Mouse (Mus musculus): ENCODE measurements around the gene Fchsd2.

Gene Fchsd2

GRCm38 (mm10) chr7:101210826-101211225, 118.2 kb downstream of the Fchsd2 start:
- no peak for DNase-seq (ENCODE audit: low spot score)

- DNase-seq (ENCODE audit: low spot score): no peak
These were observed 121.0 kb downstream of the Fchsd2 start for GRCm38 (mm10) chr7:101213515-101214263.

- no peak for DNase-seq (ENCODE audit: low spot score)
These were observed 124.1 kb downstream of the Fchsd2 start for GRCm38 (mm10) chr7:101216724-101217123.

GRCm38 (mm10) chr7:101223501-101223900, 130.8 kb downstream of the Fchsd2 start:
- no peak for DNase-seq (ENCODE audit: low spot score)

- DNase-seq (ENCODE audit: low spot score): no peak
These were observed 136.7 kb downstream of the Fchsd2 start for GRCm38 (mm10) chr7:101229336-101229735.

- no peak for DNase-seq (ENCODE audit: low spot score)
These were observed 138.8 kb downstream of the Fchsd2 start for GRCm38 (mm10) chr7:101231458-101231857.

GRCm38 (mm10) chr7:101232716-101233115, 140.1 kb downstream of the Fchsd2 start:
- DNase-seq (ENCODE audit: low spot score): no peak

- no peak for DNase-seq (ENCODE audit: low spot score)
These were observed 144.2 kb downstream of the Fchsd2 start for GRCm38 (mm10) chr7:101236712-101237473.

- DNase-seq (ENCODE audit: low spot score): no peak
These were observed 156.1 kb downstream of the Fchsd2 start for GRCm38 (mm10) chr7:101248760-101249159.

GRCm38 (mm10) chr7:101249173-101249572, 156.5 kb downstream of the Fchsd2 start:
- no peak for DNase-seq (ENCODE audit: low spot score)

- no peak for DNase-seq (ENCODE audit: low spot score)
These were observed 160.4 kb downstream of the Fchsd2 start for GRCm38 (mm10) chr7:101253071-101253470.

- no peak for DNase-seq (ENCODE audit: low spot score)
These were observed 165.8 kb downstream of the Fchsd2 start for GRCm38 (mm10) chr7:101258482-101258881.

GRCm38 (mm10) chr7:101261941-101262546, 169.4 kb downstream of the Fchsd2 start:
- no peak for DNase-seq (ENCODE audit: low spot score)

- DNase-seq (ENCODE audit: low spot score): no peak
These were observed 170.8 kb downstream of the Fchsd2 start for GRCm38 (mm10) chr7:101263511-101263910.

GRCm38 (mm10) chr7:101267457-101268259, 175.0 kb downstream of the Fchsd2 start:
- no peak for DNase-seq (ENCODE audit: low spot score)

- DNase-seq (ENCODE audit: low spot score): no peak
These were observed 178.9 kb downstream of the Fchsd2 start for GRCm38 (mm10) chr7:101271602-101272001.

- no peak for DNase-seq (ENCODE audit: low spot score)
These were observed 179.9 kb downstream of the Fchsd2 start for GRCm38 (mm10) chr7:101272466-101273160.

GRCm38 (mm10) chr7:101282721-101283120, 190.1 kb downstream of the Fchsd2 start:
- DNase-seq (ENCODE audit: low spot score): no peak

- no peak for DNase-seq (ENCODE audit: low spot score)
These were observed 191.8 kb downstream of the Fchsd2 start for GRCm38 (mm10) chr7:101284504-101284903.

GRCm38 (mm10) chr7:101286891-101287290, 194.2 kb downstream of the Fchsd2 start:
- no peak for DNase-seq (ENCODE audit: low spot score)

GRCm38 (mm10) chr7:101287820-101288219, 195.2 kb downstream of the Fchsd2 start:
- DNase-seq (ENCODE audit: low spot score): no peak
